Mouse (Mus musculus) gastrocnemius, postnatal 4 days (tissue): ENCODE data around the gene Ikbke. TPM values are rescaled to one million over a fixed set of nuclear protein-coding genes. Genes with fewer than 3 reads are reported as not detected.
"Not testable (repeated sequence)": the region's sequence is repeated elsewhere in the genome, so short reads cannot be mapped to it uniquely, and the experiment has no call there.

ENCODE experiments used
- DNase-seq, 2 experiments: peaks; one replicate each; pipeline ENCODE4 v3.0.0; 2021 to 2022; ENCODE audit warnings: low spot score in 2 of 2, mixed read lengths in 2 of 2
- total RNA-seq, 2 experiments: library from RNA; stranded (reverse); gene quantifications; 2 replicates each; pipeline ENCODE4 v1.2.3; 2021

The Ikbke gene
- total RNA-seq, 2 experiments from 2014 or later, result 7.5 to 7.6 TPM

GRCm38 (mm10) chr1:131284167-131284566 lies 4.8 kb upstream of the Ikbke start:
- no peak for DNase-seq

DNA sequence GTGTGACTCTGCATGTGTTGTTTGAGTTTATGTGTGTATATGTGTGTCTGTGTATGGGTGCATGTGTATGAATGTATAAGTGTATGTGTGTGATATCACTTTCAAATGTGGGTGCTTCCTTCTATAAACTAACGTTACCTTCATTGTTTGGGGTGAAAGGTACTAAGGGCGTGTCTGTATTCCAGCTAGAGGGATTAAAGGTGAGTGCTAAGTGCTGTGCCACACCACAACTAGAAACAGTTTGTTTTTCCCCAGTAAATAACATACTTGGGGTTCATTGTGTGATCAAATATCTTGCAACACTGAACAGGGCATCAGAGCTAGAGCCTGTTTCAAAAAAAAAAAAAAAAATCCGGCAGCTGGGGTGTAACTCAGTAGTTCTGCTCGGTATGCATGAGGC lies 2.3 kb upstream of the Ikbke start:
- DNase-seq, result no peak

GRCm38 (mm10) chr1:131280280-131280679 lies 874 bp upstream of the Ikbke start:
- DNase-seq, result no peak

DNA sequence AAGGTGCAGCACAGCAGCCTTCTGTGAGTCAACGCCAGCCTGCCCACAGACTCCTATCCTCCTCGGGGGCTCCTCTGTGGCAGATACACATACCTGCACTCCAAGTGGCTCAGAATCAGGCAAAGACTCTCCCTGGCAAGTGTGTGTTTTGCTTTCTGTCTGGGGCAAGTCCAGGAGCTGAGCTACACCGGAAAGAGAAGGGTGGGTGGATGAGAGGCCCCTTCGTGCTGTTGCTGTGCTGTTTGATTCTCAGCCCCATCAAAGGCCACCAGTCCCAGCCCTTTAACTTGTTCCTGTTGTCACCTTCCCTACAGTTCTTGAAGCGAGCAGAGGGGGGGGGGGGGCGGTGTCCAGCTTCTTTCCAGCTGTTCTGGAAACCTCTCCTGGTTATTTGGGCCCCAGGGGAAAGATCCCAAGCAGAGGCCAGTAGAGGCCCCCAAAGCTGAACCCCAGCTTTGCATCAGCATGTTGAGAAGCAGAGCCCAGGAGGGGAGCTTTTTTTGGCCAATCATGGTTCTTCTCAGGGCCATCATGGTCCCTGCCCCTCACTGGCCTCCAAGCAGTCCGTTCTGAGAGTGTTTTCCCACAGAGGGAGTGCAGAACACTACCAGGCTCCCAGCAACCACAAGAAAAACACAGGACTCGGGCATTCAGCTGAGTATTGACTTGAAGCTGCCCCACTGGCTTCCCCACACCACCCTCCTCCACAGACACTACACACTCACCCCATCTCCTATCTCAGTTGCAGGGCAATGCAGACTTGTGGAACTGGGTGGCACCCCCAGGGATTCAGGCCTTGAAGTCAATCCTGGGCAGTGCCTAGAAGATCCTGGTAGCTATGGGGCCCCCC lies 575 bp downstream of the Ikbke start:
- no peak for DNase-seq

DNA sequence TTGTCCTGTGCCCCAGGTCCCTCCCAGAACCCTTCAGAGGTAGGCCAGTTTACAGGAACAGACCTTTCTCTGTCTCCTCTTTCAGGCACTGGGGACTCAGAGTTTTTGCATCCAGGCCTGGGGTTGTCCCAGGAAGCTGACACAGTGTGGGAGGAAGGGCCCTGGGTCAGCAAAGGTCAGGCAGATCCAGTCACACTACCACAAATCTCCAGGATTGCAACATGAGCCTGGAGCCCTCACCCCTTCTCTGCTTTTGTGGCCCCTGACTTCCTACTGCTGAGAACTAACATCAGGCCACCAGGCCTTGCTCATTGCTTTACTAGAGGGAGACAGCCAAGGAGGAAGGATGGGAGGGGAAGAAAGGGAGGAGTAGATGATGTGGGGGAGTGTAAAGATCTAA lies 2.6 kb downstream of the Ikbke start:
- no peak for DNase-seq

DNA sequence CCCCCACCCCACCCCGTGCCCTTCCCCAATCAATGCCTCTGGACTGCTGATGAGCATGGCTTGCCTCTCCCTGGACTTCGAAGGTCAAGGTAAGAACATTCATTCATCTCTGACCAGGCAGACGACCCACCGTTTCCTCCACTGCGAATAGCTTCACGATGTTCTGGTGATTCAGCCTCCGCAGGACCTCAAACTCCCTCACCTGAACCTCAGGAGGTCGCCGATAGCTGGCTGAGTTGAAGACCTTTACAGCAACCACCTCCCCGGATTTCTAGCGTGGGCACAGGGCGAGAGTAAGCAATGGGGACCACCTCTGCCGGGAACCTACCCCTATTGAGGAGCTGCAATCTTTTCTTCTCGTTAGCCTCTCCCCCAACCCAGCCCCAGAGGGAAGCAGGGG lies 3.8 kb downstream of the Ikbke start:
- no peak for DNase-seq

- no peak for DNase-seq
Observed at GRCm38 (mm10) chr1:131274725-131275539, 4.5 kb downstream of the Ikbke start.

DNA sequence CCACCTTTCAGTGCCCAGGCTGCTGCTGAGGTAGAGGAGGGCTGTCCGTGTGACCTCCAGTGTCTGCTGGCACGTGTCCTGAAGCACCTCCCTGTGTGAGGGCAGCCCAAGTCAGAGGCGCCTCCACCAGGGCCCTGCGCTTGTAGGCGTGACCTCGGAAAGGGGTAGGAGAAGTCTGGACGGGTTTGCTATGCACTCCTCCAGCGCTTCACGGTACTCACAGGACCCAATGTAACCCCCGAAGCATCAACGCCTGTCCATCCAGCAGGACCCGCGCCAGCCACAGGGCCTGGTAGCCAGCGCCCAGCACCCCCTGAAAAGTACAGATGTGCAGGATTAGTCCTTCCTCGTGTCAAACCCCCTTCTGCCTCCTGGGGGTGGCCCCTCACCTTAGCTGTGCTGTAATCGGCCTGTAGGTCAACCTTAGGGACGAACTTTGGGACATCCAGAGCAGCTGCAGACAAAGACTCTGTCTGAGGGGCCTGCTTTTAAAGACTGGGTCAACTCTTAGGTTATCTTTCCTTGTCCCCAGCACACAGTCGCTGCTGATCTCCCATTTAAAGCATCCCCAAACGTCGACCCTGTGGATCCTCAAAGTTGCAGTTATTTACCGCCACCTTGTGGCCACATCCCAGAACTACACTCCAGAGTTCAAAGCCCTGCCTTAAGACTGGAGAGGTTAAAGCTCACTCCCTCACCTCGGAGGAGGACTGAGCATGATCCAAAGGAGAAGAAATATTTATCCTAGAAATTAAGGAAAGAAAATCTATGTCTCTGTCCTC lies 9.4 kb downstream of the Ikbke start:
- DNase-seq, result peak; percentile 59 to 72

DNA sequence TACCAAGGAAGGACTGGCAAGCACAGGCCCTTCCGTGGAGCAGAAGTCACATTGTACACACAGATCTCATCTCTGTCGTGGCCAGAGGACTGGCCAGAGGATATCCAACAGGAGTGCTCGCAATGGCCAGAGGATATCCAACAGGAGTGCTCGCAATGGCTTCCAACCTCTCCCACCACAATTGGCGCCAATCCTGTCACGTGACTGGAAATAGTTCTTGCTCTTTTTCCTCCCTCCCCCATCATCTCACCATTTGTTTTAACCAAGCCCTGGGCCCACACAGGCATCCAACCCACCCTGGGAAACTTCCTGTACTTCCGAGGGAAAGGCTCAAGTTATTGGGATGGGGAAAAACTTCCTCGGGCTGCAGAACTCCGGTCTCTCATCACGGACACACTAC lies 10.6 kb downstream of the Ikbke start:
- DNase-seq, result no peak

DNA sequence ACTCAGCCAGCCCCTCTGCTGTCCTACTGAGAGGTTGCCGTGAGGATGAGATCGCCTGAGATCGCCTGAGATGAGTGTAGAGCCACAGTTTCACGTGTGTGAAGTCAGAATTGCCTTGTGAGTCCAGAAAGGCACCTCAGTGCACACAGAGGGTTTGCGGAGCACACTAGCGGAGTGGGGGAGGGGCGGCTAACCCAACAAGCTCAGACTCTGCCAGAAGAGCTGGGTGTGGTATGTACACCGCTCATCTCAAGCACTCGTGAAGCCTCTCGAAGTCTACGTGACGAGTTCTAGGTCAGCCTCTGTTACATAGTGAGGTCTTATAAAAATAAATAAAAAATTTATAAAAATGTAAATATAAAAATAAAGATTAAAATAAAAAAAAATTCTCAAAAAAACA lies 15.5 kb downstream of the Ikbke start:
- DNase-seq, result no peak

DNA sequence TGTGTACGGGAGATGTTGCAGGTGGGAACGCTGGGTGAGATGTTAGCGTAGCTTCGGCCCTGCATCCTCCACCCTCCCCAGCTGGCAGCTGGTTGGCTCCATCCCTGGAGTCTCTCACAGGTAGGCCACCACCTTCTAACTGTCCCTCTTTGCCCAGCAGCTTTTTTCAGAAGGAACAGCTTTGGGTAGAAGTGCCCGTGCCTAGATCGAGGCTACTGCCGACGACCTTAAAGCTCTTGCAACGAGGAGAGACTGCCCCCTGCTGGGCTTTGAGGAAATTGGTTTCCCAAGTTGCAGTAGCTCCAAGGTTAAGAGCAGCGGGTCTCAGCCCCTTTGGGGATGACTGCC lies 19.1 kb downstream of the Ikbke start:
- peak; percentile 58 to 75 for DNase-seq

DNA sequence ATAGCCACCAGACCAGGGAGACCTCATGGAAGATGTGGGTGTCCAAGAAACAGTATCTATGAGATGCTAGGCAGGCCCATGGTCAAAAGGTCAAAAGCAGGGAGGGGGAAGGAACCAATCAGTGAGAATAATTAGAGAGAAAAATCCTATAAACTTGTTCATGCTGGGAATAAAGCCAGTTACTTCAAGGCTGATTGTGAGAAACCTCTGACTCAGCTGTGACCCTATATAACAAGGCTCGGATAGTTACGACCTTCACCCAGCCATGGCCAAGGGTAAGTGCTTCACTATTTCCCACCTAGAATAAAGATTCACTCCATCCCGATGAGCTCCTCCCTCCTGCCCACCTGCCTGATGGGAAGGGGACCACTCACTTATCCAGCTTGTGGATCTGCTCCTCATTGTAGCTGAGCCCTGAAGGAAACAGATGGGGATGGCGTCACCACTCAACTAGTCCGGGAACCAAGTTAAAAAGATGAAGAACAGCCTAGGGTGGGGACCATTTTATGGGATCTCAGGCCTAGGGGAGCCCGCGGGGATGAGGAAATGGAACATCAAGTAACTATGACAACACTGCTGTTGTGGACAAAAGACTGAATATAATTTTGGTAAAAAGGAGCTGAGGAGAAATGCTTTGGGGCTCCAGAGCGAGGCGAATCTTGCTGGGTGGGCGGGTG lies 19.6 kb downstream of the Ikbke start:
- no peak for DNase-seq

DNA sequence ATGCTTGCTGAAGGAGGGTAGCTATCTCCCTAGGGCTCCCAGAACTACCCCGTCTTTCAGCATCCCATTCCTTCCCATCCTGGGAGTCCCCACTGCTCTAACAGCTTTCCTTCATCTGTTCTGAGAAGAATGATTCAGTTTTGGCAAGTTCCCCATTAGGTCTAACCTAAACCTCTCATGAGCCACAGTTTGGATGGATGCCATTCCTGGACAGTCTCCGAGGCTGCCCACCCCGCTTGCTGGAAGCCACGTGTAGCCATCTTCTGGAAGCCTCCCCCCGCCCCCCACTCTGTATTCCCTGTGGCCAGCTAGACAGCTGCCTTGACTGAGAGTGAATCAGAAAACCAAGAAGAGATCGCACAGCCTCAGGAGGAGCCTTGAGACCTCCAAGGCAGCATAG lies 22.1 kb downstream of the Ikbke start:
- no peak for DNase-seq

GRCm38 (mm10) chr1:131252516-131253250 lies 26.7 kb downstream of the Ikbke start:
- not testable (repeated sequence) for DNase-seq

- DNase-seq, result no peak
Observed at GRCm38 (mm10) chr1:131246433-131247395, 32.7 kb downstream of the Ikbke start.

DNA sequence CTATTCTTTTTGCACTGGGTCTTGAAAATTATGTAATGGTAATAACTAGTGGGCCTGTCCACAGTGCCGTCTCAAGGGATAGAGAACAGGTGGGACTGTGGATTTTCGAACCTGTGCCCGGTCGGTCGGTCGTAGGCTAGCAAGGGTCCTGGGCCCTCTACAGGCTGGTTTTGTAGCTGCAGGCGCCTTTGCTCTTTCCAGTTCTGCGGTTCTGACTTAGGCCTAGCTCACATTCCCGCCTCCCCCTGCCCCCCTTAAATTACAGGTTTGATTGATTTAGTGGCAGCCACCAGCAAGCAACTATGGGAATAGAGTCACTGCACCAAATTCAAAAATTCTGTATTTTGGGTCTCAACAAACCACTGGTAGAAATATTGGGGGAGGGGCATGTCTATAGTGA lies 33.5 kb downstream of the Ikbke start:
- DNase-seq, result peak in 1 of 2 experiments; percentile 55

DNA sequence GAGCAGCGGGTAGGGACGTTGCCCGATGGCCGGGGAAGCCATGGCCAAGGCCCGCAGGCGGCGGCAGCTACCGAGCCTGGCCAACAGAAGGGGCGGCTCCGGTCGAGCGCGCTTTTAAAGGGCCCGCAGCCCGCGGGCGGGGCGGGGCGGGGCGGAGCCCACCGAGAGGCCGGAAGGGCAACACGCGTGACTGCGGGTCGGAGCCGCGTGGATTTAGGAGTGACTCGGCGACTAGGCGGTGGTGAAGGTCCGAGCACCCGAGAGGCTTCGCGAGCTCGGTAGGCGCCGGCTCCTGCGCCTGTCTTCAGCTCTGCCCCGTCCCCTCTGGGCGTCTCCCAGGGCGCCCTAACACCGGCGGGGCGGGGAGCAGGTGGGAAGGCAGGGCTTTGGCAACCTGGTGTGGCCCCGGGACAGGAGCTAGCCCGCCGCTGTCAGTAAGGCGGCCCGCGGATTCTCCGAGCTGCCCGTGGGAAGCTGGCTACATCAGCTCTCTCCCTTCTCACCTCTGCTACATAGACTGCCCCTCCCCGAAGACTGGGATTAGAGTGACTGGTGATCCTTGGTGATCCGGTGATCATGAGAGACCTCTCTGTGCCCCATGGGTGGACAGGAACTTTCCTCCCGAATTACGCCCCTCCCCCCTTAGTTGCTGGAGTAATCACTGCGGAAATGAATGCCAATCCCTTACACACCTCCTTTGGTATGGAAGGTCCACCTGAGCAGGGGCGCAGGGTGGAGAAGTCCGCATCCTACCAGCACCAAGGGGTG lies 34.1 kb downstream of the Ikbke start, which contains the start of gene Rassf5:
Rassf5 (minus strand) TSS at position 170 of the 768 bp plus-strand sequence.
- DNase-seq, result peak; percentile 72 to 76

- no peak for DNase-seq
Observed at GRCm38 (mm10) chr1:131244536-131245088, 34.8 kb downstream of the Ikbke start.
